Mouse (Mus musculus) left cerebral cortex, postnatal 25 days (tissue): ENCODE measurements around the gene Alox5. TPM values are rescaled to one million over a fixed set of nuclear protein-coding genes. Genes with fewer than 3 reads are reported as not detected.

Experiments
- DNase-seq, 2 experiments: peaks; one replicate each; pipeline ENCODE4 v3.0.0; 2022; ENCODE audit warnings: low spot score in 2 of 2, mixed read lengths in 1 of 2
- intact Hi-C: fragments of 180-260 bp; cut with DNase I; formaldehyde crosslinking; loops from one replicate; pipeline ENCODE4 v1.15.1; 2025
- total RNA-seq, 2 experiments: library from RNA; stranded (reverse); gene quantifications; 2 replicates each; pipeline ENCODE4 v1.2.3; 2021

Alox5 gene
- total RNA-seq, 2 experiments from 2014 or later = 1.1 to 3.1 TPM

- intact Hi-C loops = loop anchor here (5.0 to 10.0 kb wide), 2 partner anchors 82 to 155 kb away; partner anchors contain the start of genes March8 and Zfand4
Measured at GRCm38 (mm10) chr6:116419699-116420098, 41.3 kb downstream of the Alox5 start.

DNA sequence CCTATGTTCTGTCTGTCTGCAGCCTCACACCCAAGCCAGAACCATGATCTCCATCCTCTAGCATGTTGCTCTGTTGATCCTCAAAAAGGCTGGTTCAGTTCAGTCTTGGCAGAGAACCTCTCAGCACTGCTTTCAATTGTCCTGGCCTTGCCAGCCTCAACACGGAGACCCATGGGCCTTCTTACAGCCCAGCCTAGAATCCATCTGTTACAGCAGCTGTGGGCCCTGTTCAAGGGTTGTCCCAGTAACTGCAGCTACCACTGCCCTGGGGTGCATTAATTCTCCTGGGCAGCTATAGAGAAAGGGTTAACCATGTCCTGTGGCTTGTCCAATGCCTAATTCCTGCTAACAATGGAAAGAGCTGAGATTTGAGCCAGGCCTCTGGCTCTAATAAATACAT lies 42.5 kb downstream of the Alox5 start:
- no peak for DNase-seq
- intact Hi-C loops = no loop called here

More at GRCm38 (mm10) chr6:116419699-116420098, 41.3 kb downstream of the Alox5 start:
- DNase-seq = no peak

DNA sequence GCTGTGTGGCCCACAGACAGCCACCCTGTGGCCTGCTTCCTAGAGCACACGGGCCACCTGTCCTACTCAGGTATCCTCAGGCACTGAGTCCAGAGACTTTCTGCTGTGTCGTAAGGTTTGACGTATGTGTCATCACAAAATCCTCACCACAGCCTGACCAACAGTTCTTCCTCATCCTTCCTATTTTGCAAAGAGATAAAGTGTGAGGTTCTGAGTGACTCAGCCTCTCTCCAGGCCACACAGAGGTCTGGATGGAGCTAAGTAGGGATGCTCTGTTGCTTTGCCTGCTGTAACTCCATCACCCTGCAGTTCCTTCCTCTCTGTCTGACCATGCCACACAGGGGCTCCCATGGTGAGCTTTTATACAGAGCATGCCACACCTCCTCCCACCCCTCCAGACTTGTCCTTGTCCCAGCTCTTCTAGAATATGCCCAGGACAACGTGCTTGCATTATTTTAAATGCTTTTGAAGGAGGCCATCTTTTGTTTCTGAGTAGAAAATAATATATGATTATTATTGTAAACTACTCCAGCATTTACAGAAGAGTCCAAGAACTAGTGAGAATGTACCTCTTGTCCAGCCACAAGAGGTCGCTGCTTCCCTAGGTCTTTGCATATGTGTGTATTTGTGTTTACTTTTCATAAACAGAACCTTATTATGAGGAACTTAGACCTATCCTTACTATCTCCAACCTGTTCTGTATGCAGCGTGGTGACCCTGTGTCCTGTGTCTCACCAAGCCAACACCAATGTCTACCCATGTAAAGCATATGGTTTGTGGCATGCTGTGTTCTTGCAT lies 43.3 kb downstream of the Alox5 start:
- intact Hi-C loops = no loop called here

GRCm38 (mm10) chr6:116416000-116416552 lies 44.9 kb downstream of the Alox5 start:
- intact Hi-C loops = no loop called here
- DNase-seq = no peak

More for the DNA sequence above, 43.3 kb downstream of the Alox5 start:
- DNase-seq = no peak

DNA sequence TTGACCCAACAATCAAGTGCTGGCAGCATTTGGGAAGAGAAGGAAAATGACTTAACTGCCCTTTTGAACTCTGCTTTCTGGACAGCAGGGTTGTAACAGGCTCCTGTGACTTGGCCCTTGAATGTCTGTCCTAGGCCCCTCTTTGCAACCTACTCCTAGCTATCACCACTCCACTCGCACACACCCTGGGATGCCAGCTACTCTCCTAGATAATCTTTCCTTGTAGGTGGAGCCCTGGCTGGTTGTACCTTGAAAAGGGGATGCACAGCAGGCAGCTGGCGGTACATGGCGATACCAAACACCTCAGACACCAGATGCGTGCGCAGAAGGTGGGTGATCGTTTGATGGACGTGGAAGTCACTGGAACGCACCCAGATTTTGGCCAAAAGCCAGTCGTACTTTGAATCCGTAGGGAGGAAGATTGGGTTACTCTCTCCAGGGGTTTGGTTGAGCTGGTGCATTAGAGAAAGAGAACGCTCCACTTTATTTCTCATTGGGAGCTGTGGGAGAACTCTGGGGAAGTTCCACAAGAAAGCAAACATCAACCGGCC lies 45.8 kb downstream of the Alox5 start:
- DNase-seq = no peak
- intact Hi-C loops = no loop called here

DNA sequence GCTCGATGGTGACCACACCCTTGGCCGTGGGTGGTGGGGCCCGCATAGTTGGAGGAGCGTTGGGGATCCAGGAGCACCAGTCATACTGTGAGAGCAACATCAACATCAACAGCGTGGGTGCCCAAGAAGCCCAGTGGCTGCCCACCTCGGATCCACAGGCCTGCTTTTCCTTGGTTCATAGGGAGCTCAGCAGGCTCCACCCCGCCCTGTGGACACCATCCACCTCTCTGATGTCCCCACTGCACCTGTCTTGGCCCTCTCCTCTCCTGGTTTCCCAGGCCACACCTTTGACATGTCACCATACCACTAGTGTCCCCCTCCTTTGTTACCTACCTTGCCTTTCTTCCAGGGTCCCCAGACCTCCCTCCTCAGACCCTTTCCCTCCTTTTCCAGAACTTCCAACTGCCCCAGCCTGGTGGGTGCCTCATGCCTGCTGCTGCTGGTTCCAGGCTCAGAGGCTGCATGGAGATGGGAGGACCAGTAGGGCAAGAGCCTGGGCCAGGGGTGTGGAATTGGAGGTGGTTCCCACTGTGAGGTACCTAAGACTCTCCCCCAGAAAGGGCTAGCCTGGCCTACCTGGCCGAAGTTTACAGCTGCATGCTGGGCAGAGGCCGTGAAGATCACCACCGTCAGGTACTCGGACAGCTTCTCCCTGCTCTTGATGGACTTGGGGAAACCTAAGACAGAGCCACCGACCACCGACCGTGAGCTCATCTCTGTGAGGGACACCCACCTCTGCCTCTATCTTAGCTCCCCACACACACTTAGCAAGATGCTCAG lies 48.2 kb downstream of the Alox5 start:
- intact Hi-C loops = no loop called here
- DNase-seq = no peak

- no peak for DNase-seq
- intact Hi-C loops = no loop called here
Measured at GRCm38 (mm10) chr6:116411716-116412115, 49.3 kb downstream of the Alox5 start.

GRCm38 (mm10) chr6:116410436-116410835 lies 50.5 kb downstream of the Alox5 start:
- intact Hi-C loops = no loop called here
- no peak for DNase-seq

- intact Hi-C loops = no loop called here
- DNase-seq = no peak
Measured at GRCm38 (mm10) chr6:116407956-116408657, 52.9 kb downstream of the Alox5 start.

- no peak for DNase-seq
- intact Hi-C loops = no loop called here
Measured at GRCm38 (mm10) chr6:116407216-116407615, 53.8 kb downstream of the Alox5 start.

DNA sequence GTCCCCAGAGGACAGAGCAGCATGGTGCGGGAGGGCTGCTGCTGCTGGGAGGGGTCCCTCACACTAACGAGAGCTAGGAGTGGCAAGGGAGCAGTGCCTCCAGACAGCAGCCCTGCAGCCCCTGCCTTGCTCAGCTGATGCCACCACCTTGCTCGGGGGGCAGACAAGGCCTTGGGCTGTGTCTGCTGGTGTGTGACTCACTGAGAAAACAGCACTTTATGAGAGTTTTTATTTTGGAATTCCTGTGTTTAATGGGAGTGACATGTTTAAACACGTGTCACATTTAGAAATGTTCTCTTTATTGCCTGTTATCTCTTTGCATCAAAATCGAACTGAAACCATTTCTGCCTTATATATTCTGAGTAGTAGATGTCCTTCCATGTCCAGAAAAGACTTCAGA lies 54.3 kb downstream of the Alox5 start:
- DNase-seq = no peak
- intact Hi-C loops = no loop called here

GRCm38 (mm10) chr6:116406152-116406551 lies 54.8 kb downstream of the Alox5 start:
- intact Hi-C loops = no loop called here
- no peak for DNase-seq

DNA sequence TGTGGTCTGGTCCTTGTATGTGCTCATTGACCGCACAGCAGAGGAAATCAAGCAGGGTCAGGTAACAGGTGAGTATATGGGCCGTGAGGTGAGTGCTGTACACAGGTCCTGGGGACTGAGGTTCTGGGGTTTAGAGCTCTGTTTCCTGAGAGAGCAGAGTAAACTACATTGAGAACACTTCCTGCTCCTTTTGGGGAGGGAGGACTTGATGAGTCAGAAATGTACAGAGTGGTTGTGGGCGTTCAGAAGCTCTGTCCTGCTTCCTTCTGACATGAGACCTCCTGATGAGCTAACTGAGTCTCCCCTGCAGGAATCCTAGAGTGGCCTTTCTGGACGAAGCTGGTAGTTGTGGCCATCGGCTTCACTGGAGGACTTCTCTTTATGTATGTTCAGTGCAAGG lies 55.3 kb downstream of the Alox5 start:
- intact Hi-C loops = no loop called here
- DNase-seq = peak in 1 of 2 experiments; percentile 57

GRCm38 (mm10) chr6:116405243-116405642 lies 55.7 kb downstream of the Alox5 start:
- no peak for DNase-seq
- intact Hi-C loops = no loop called here

GRCm38 (mm10) chr6:116402426-116402825 lies 58.6 kb downstream of the Alox5 start:
- no peak for DNase-seq
- intact Hi-C loops = no loop called here

GRCm38 (mm10) chr6:116401746-116402423 lies 59.1 kb downstream of the Alox5 start:
- intact Hi-C loops = no loop called here

DNA sequence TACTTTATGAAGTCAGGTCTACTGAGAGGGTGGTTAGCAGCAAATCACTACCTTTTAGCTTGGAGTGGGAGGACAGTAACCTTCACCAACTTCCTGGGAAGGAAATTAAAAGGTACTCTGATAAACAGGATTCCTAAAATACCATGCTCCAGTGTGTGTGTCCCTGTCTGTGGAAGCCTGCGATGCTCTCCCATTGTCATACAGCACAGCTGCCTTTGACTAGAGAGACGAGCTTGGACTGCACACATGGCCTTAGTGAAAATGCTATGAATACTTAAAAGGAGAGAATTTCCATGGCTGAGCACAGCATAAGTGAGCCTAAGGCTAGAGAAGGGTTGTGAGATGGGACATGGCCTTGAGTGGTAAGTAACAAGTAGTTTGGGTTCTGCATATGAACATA lies 62.8 kb downstream of the Alox5 start:
- intact Hi-C loops = no loop called here
- no peak for DNase-seq

More at GRCm38 (mm10) chr6:116401746-116402423, 59.1 kb downstream of the Alox5 start:
- DNase-seq = no peak

GRCm38 (mm10) chr6:116397621-116398020 lies 63.4 kb downstream of the Alox5 start:
- intact Hi-C loops = no loop called here

More at GRCm38 (mm10) chr6:116397621-116398020, 63.4 kb downstream of the Alox5 start:
- DNase-seq = no peak
